16 mouse cellular contexts compared by ENCODE assay signal in genomic region chr11:34047542-34047937, GRCm38 (mm10). TPM values are rescaled to one million over a fixed set of nuclear protein-coding genes. Genes with fewer than 3 reads are reported as not detected.
DNase-seq lines count a peak whose midpoint lies in the region; ATAC-seq and TF ChIP-seq lines count a peak whose summit lies in the region.
"Had no signal": no experiment of that assay in that cellular context is flagged by ENCODE, and none has a peak within 500 bp of the region (broad histone marks: within the 10 kb centered on the region; RNA-seq: fewer than 3 reads in every experiment).

No protein-coding gene starts in this region.

- no peak overlapping the region for H3K27ac ChIP-seq in kidney, adult 2 months (ENCODE audit: insufficient read depth, low read depth, low read length)
- peak overlapping the region; percentile 61; the same call in 1 of the 2 replicates for H3K27ac ChIP-seq in liver, embryonic 13.5 days
- no peak overlapping the region for H3K27ac ChIP-seq in stomach, embryonic 16.5 days (ENCODE audit: low read length)
- H3K27ac ChIP-seq: forebrain, embryonic 10.5 days had no signal

- peak overlapping the region; percentile 2; the same call in 1 of the 2 replicates for H3K4me2 ChIP-seq in liver, embryonic 13.5 days
- H3K4me2 ChIP-seq in stomach, embryonic 16.5 days (ENCODE audit: low read depth, low read length): no peak overlapping the region

- DNase-seq in kidney, adult 2 months: no peak
- no peak for DNase-seq in kidney, adult 11 months
- peak; percentile 49 for DNase-seq in thymus, postnatal 14 days
- DNase-seq in thymus, postnatal 25 days: no peak
- DNase-seq in liver, embryonic 13.5 days: no peak
- no peak for DNase-seq in MN1 (ENCODE audit: low spot score)
- DNase-seq in gastrocnemius, postnatal 4 days (ENCODE audit: low spot score in 2 of 2): no peak
- DNase-seq: adrenal gland, postnatal 14 days; right cerebral cortex, postnatal 14 days had no signal

- no peaks in the 10 kb centered on the region for H3K27me3 ChIP-seq in kidney, adult 2 months (replicated peaks; ENCODE audit: control insufficient read depth, insufficient read depth, low read length)
- no peaks in the 10 kb centered on the region for H3K27me3 ChIP-seq in liver, embryonic 13.5 days
- no peaks in the 10 kb centered on the region for H3K27me3 ChIP-seq in stomach, embryonic 16.5 days (ENCODE audit: control insufficient read depth, insufficient read depth, low read length)

- TF ChIP-seq POLR2A in kidney, adult 2 months (IDR thresholded peaks at IDR 0.05; ENCODE audit: low read depth, low read length): no peak

- 88% methylated on average over 5 of the region's 5 CpGs for WGBS in kidney, adult 2 months
- WGBS in liver, embryonic 13.5 days (ENCODE audit: insufficient replicate concordance): 49% methylated on average over 5 of the region's 5 CpGs
- 85% methylated on average over 5 of the region's 5 CpGs for WGBS in stomach, embryonic 16.5 days

- peak overlapping the region; percentile 19; the same call in 1 of the 2 replicates for H3K9ac ChIP-seq in liver, embryonic 13.5 days
- no peak overlapping the region for H3K9ac ChIP-seq in stomach, embryonic 16.5 days (ENCODE audit: low read length)

- no peaks in the 10 kb centered on the region for H3K36me3 ChIP-seq in kidney, adult 2 months (ENCODE audit: control insufficient read depth, insufficient read depth, low read length)
- no peaks in the 10 kb centered on the region for H3K36me3 ChIP-seq in liver, embryonic 13.5 days
- H3K36me3 ChIP-seq in stomach, embryonic 16.5 days (ENCODE audit: control insufficient read depth, insufficient read depth, low read length): no peaks in the 10 kb centered on the region
- H3K36me3 ChIP-seq: forebrain, embryonic 10.5 days had no signal

- H3K4me3 ChIP-seq in kidney, adult 2 months (ENCODE audit: insufficient read depth, low read depth, low read length): 0 out of 2 replicates have a peak overlapping the region, but pooled peaks have one; percentile 25
- peak overlapping the region; percentile 31 for H3K4me3 ChIP-seq in liver, embryonic 13.5 days (replicated peaks)
- peak overlapping the region; percentile 2 for H3K4me3 ChIP-seq in stomach, embryonic 16.5 days (replicated peaks; ENCODE audit: low read length)
- H3K4me3 ChIP-seq: forebrain, embryonic 10.5 days; myocyte had no signal

- no peaks in the 10 kb centered on the region for H3K4me1 ChIP-seq in kidney, adult 2 months (ENCODE audit: control insufficient read depth, insufficient read depth, low read length)
- H3K4me1 ChIP-seq in liver, embryonic 13.5 days (replicated peaks): peaks cover 4% of the 10 kb centered on the region; the same call in 1 of the 2 replicates
- no peaks in the 10 kb centered on the region for H3K4me1 ChIP-seq in stomach, embryonic 16.5 days (ENCODE audit: control insufficient read depth, insufficient read depth, low read length)
- H3K4me1 ChIP-seq: forebrain, embryonic 10.5 days had no signal

- H3K9me3 ChIP-seq in liver, embryonic 13.5 days (replicated peaks): no peaks in the 10 kb centered on the region
- no peaks in the 10 kb centered on the region for H3K9me3 ChIP-seq in stomach, embryonic 16.5 days (replicated peaks; ENCODE audit: control insufficient read depth, low read length)
- H3K9me3 ChIP-seq: forebrain, embryonic 10.5 days had no signal

- no peak for ATAC-seq in liver, embryonic 13.5 days (ENCODE audit: low read depth)
- no peak for ATAC-seq in stomach, embryonic 16.5 days (ENCODE audit: insufficient read depth, low FRiP score)
- ATAC-seq: hindbrain, embryonic 16.5 days had no signal

- no peak for TF ChIP-seq CTCF in kidney, adult 2 months (conservative IDR thresholded peaks at IDR 0.05; ENCODE audit: insufficient read depth, insufficient read length, low read depth, low read length)

RNA-seq across cellular contexts. Expression of gene Lcp2, which starts 0.8 kb away (rescaled TPM):
- 0.90 and 3.1 TPM in 2 replicates for polyA plus RNA-seq in kidney, adult 2 months (2012; rRNA removed)
- polyA plus RNA-seq in liver, embryonic 13.5 days (2015; fragmentation: Nextera tagmentation; extraction: Ambion mirVana): 7.5 and 8.8 TPM in 2 replicates
- 3.8 and 4.7 TPM in 2 replicates for polyA plus RNA-seq in stomach, embryonic 16.5 days (2015; fragmentation: Nextera tagmentation; extraction: Ambion mirVana)
- total RNA-seq in gastrocnemius, postnatal 4 days (2021): 1 to 10 TPM; 3.3 to 3.4 TPM

RNA-seq across cellular contexts. Expression of gene 4930469K13Rik, which starts 50.8 kb away (rescaled TPM):
- 3.1 and 3.5 TPM in 2 replicates for polyA plus RNA-seq in kidney, adult 2 months (2012; rRNA removed)
- not detected in 2 replicates for polyA plus RNA-seq in liver, embryonic 13.5 days (2015; fragmentation: Nextera tagmentation; extraction: Ambion mirVana)
- polyA plus RNA-seq in stomach, embryonic 16.5 days (2015; fragmentation: Nextera tagmentation; extraction: Ambion mirVana): not detected in 2 replicates
- total RNA-seq in gastrocnemius, postnatal 4 days (2021): not detected
- total RNA-seq: adrenal gland, postnatal 14 days; layer of hippocampus, adult 18-20 months had no signal
- polyA plus RNA-seq: forebrain, embryonic 10.5 days; heart, embryonic 14.5 days; kidney, embryonic 14.5 days; myocyte had no signal

RNA-seq across cellular contexts. Expression of gene Kcnip1, which starts 54.6 kb away (rescaled TPM):
- polyA plus RNA-seq in kidney, adult 2 months (2012; rRNA removed): 0.05 TPM in 1 of 2 replicates, not detected in the other
- polyA plus RNA-seq in liver, embryonic 13.5 days (2015; fragmentation: Nextera tagmentation; extraction: Ambion mirVana): 0.35 and 0.39 TPM in 2 replicates
- polyA plus RNA-seq in stomach, embryonic 16.5 days (2015; fragmentation: Nextera tagmentation; extraction: Ambion mirVana): 10.7 and 13.2 TPM in 2 replicates
- under 1 TPM; 0.21 to 0.47 TPM for total RNA-seq in gastrocnemius, postnatal 4 days (2021)
- polyA plus RNA-seq: myocyte had no signal
